Mouse (Mus musculus): Measurements from ENCODE around the gene Mxi1. TPM values are rescaled to one million over a fixed set of nuclear protein-coding genes. Genes with fewer than 3 reads are reported as not detected.

Mxi1 gene
- polyA plus RNA-seq, 2 experiments: 16.5 to 27.7 TPM

DNA sequence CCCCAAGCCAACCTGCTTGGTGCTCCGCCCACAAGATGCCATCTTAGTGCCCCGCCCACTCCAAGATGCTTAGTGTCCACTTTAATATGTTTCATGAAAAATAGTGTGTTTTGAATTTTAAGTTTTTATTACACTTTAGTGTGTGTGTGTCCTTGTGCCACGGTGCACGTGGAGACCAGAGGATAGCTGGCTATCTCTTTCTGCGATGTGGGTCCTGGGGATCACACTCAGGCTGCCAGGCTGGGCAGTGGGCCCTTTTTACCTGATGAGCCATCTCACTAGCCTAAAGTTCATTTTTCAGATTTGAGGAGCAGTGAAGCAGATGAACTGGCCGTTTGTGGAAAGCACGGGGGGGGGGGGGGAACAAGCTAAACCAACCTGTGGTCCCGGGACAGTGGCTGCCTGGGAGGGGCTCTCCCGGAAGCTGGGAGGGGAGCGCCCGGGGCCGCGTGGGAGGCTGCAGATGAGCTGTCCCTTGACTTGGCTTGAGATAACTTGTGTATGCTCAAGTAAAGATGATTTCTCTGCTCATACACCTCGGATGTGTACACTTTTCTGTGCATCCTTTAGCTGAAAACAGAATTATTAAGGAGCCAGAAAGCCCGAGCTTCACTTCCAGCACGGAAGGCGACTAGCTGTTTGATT lies 99.5 kb downstream of the Mxi1 start:
- Histone ChIP-seq H3K9ac (replicated peaks) (no peak overlapping the region), H3K4me3 (ENCODE audit: insufficient read depth in 1 of 2, low read depth in 2 of 2, low read length in 2 of 2) (no peak overlapping the region), H3K4me2 (ENCODE audit: low read depth) (no peak overlapping the region), H3K9me3 (ENCODE audit: control insufficient read depth, low read length) (no peaks in the 10 kb centered on the region), H3K4me1 (replicated peaks; ENCODE audit: control insufficient read depth in 2 of 2, insufficient read depth in 2 of 2, low read length in 1 of 2) (peaks cover 5 to 10% of the 10 kb centered on the region in 2 experiments; a peak in 3 of 4 replicates), H3K36me3 (replicated peaks; ENCODE audit: control insufficient read depth, insufficient read depth, low read depth) (no peaks in the 10 kb centered on the region), H3K27me3 (ENCODE audit: control insufficient read depth, insufficient read depth, low read length) (no peaks in the 10 kb centered on the region), H3K27ac (no peak overlapping the region)
- WGBS (ENCODE audit: insufficient replicate concordance): 47% methylated on average over 17 of the region's 17 CpGs
- no peak for ATAC-seq (ENCODE audit: insufficient read depth)
- TF ChIP-seq CTCF (IDR thresholded peaks at IDR 0.05; ENCODE audit: low read depth) (no peak), EP300 (IDR thresholded peaks at IDR 0.05; ENCODE audit: low read depth) (no peak)
- DNase-seq (ENCODE audit: low read depth in 3 of 3, low spot score in 3 of 3): no peak

DNA sequence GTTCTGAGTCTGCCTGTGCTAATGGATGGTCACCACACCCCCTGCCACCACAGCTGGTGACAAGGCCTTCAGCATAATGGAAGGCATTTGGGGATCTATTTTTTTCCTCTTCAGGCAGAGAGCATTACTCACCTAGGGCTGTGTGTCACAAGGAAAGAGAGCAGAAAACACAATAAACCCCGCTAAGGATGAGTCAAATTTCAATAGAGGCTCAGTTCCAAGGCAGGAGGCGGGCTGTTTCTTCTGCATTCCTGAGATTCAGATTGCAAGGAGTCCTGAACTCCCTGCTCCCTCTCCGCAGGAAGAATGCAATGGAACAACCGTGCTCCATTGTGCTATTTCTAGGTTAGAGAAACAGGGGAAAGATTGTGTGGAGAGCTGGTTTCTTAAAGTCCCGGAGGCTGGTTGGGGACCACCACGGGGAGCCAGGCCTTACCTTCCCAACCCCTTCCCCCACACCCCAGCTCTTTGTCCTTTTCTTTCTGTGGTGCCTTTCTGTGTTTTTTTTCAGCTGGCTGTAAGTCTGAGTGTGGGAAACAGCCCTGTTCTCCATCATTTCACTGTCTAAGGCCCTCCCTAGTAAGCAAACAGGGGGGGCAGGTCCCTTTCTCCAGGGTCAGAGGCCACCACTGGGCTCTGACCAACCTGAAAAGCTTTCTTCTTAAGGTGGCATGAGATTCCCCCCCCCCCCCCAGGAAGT lies 102.0 kb downstream of the Mxi1 start:
- Histone ChIP-seq H3K27ac (no peak overlapping the region), H3K36me3 (replicated peaks; ENCODE audit: control insufficient read depth, insufficient read depth, low read depth) (no peaks in the 10 kb centered on the region), H3K9me3 (ENCODE audit: control insufficient read depth, low read length) (no peaks in the 10 kb centered on the region), H3K4me3 (ENCODE audit: insufficient read depth in 1 of 2, low read depth in 2 of 2, low read length in 2 of 2) (no peak overlapping the region), H3K4me1 (replicated peaks; ENCODE audit: control insufficient read depth in 2 of 2, insufficient read depth in 2 of 2, low read length in 1 of 2) (peaks cover 7 to 14% of the 10 kb centered on the region in 2 experiments; a peak in 3 of 4 replicates), H3K9ac (replicated peaks) (no peak overlapping the region), H3K27me3 (ENCODE audit: control insufficient read depth, insufficient read depth, low read length) (no peaks in the 10 kb centered on the region), H3K4me2 (ENCODE audit: low read depth) (no peak overlapping the region)
- DNase-seq (ENCODE audit: low read depth in 3 of 3, low spot score in 3 of 3) (no peak), ATAC-seq (ENCODE audit: insufficient read depth) (no peak)
- TF ChIP-seq EP300 (IDR thresholded peaks at IDR 0.05; ENCODE audit: low read depth) (no peak), CTCF (IDR thresholded peaks at IDR 0.05; ENCODE audit: low read depth) (no peak)
- WGBS (ENCODE audit: insufficient replicate concordance): 53% methylated on average over 6 of the region's 6 CpGs

DNA sequence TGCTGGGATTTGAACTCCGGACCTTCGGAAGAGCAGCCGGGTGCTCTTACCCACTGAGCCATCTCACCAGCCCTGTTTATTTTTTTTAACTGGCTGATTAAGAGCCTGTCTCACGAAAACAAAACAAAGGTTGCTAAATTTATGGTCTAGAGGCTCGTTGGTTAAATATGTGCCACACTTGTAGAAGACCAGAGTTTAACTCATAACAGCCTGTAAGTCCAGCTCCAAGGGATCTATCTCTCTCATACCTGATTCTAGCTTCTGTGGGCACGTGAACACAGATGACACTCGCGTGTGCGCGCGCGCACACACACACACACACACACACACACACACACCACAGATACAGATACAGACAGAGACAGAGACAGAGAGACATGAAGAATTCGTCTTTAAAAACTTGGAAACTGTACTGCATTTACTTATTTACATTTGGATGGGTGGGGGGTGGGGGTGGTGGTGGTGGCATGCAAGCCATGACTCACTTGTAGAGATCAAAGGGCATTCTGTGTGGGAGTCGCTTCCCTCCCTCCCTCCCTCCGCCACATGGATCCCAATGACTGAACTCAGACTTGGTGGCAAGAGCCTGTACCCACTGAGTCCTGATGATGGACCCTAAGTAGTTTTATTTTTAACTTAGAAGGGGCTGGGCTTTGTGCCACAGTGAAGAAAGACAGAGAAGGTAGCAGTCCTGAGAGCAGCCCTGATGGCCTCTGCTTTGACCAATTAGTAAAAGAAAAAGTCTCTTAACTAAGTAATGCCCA lies 103.5 kb downstream of the Mxi1 start:
- ATAC-seq (ENCODE audit: insufficient read depth) (no peak), DNase-seq (ENCODE audit: low read depth in 3 of 3, low spot score in 3 of 3) (no peak)
- TF ChIP-seq EP300 (IDR thresholded peaks at IDR 0.05; ENCODE audit: low read depth) (no peak), CTCF (IDR thresholded peaks at IDR 0.05; ENCODE audit: low read depth) (no peak)
- H3K4me2 ChIP-seq (ENCODE audit: low read depth): no peak overlapping the region
- no peaks in the 10 kb centered on the region for H3K36me3 ChIP-seq (replicated peaks; ENCODE audit: control insufficient read depth, insufficient read depth, low read depth)
- H3K27ac ChIP-seq: no peak overlapping the region
- no peak overlapping the region for H3K9ac ChIP-seq (replicated peaks)
- WGBS (ENCODE audit: insufficient replicate concordance): 71% methylated on average over 15 of the region's 15 CpGs
- no peak overlapping the region for H3K4me3 ChIP-seq (ENCODE audit: insufficient read depth in 1 of 2, low read depth in 2 of 2, low read length in 2 of 2)
- peaks cover 7 to 14% of the 10 kb centered on the region in 2 experiments; a peak in 3 of 4 replicates for H3K4me1 ChIP-seq (replicated peaks; ENCODE audit: control insufficient read depth in 2 of 2, insufficient read depth in 2 of 2, low read length in 1 of 2)
- H3K9me3 ChIP-seq (ENCODE audit: control insufficient read depth, low read length): no peaks in the 10 kb centered on the region
- no peaks in the 10 kb centered on the region for H3K27me3 ChIP-seq (ENCODE audit: control insufficient read depth, insufficient read depth, low read length)

DNA sequence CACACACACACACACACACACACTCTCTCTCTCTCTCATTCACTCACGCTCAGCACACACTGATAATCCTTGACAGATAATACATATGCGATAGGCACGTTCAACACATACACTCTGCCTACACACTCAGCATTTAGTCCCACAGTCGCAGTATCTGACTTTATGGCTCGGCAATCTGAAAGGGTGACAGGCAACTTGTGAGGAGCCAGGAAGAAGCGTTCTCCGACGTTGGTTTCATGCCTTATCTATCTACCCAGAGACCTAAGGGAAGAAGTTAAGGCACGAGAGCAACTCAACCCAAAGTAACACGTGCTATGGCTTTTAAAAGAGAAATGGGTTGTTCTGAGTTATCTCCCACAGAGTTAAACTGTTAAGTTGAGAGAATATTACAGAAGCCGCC lies 104.3 kb downstream of the Mxi1 start:
- Histone ChIP-seq H3K4me2 (ENCODE audit: low read depth) (peak overlapping the region; percentile 21; the same call in 1 of the 2 replicates), H3K27me3 (ENCODE audit: control insufficient read depth, insufficient read depth, low read length) (no peaks in the 10 kb centered on the region), H3K4me3 (ENCODE audit: insufficient read depth in 1 of 2, low read depth in 2 of 2, low read length in 2 of 2) (no peak overlapping the region), H3K4me1 (replicated peaks; ENCODE audit: control insufficient read depth in 2 of 2, insufficient read depth in 2 of 2, low read length in 1 of 2) (peaks cover 7 to 14% of the 10 kb centered on the region in 2 experiments; a peak in 3 of 4 replicates), H3K36me3 (replicated peaks; ENCODE audit: control insufficient read depth, insufficient read depth, low read depth) (no peaks in the 10 kb centered on the region), H3K9ac (replicated peaks) (no peak overlapping the region), H3K27ac (no peak overlapping the region), H3K9me3 (ENCODE audit: control insufficient read depth, low read length) (no peaks in the 10 kb centered on the region)
- peak; percentile 23; the same call in 1 of the 2 replicates for TF ChIP-seq EP300 (IDR thresholded peaks at IDR 0.05; ENCODE audit: low read depth)
- TF ChIP-seq CTCF (IDR thresholded peaks at IDR 0.05; ENCODE audit: low read depth): no peak
- peak; percentile 77 for ATAC-seq (ENCODE audit: insufficient read depth)
- WGBS (ENCODE audit: insufficient replicate concordance): 13% methylated on average over 11 of the region's 11 CpGs
- DNase-seq (ENCODE audit: low read depth in 3 of 3, low spot score in 3 of 3): peak in 1 of 3 experiments; percentile 51

Data from liver, embryonic 14.5 days (tissue).